Mouse (Mus musculus) mouse trophoblast stem cell (cell line): ENCODE measurements at regions not wholly inside any gene's neighbourhood (a gene's known extent, or its start where the extent isn't known, plus 50 kb on each side); places are given as distances from the start of the nearest gene placed in this dataset.

Experiments
- in situ Hi-C, 2 experiments: fragments of 300-500 bp; cut with MseI, MboI; formaldehyde crosslinking; loops; 2 replicates in 1 of 2; 3 replicates in 1 of 2; pipeline ENCODE4 v1.15.1; 2025

- in situ Hi-C loops: no loop called here
These were observed 212.6 kb downstream of the Pik3r1 start for GRCm38 (mm10) chr13:101555371-101555874.

- in situ Hi-C loops: no loop called here
These were observed 214.9 kb downstream of the Pik3r1 start for GRCm38 (mm10) chr13:101553131-101553549.

- in situ Hi-C loops: no loop called here
These were observed 215.6 kb downstream of the Pik3r1 start for GRCm38 (mm10) chr13:101552451-101552850.

- in situ Hi-C loops: no loop called here
These were observed 216.9 kb downstream of the Pik3r1 start for GRCm38 (mm10) chr13:101551068-101551467.

- in situ Hi-C loops: no loop called here
These were observed 217.5 kb downstream of the Pik3r1 start for GRCm38 (mm10) chr13:101550526-101550925.

GRCm38 (mm10) chr13:101547887-101548286 is 220.1 kb downstream of the Pik3r1 start:
- in situ Hi-C loops: no loop called here

GRCm38 (mm10) chr13:101547365-101547764 is 220.7 kb downstream of the Pik3r1 start:
- in situ Hi-C loops: no loop called here

GRCm38 (mm10) chr13:101545344-101546181 is 222.5 kb downstream of the Pik3r1 start:
- in situ Hi-C loops: no loop called here

GRCm38 (mm10) chr13:101540391-101541191 is 227.4 kb downstream of the Pik3r1 start:
- in situ Hi-C loops: no loop called here

- in situ Hi-C loops: no loop called here
These were observed 229.9 kb downstream of the Pik3r1 start for GRCm38 (mm10) chr13:101538110-101538509.

- in situ Hi-C loops: no loop called here
These were observed 232.0 kb downstream of the Pik3r1 start for GRCm38 (mm10) chr13:101536019-101536418.

- in situ Hi-C loops: no loop called here
These were observed 232.6 kb downstream of the Pik3r1 start for GRCm38 (mm10) chr13:101535331-101535866.

- in situ Hi-C loops: no loop called here
These were observed 233.5 kb downstream of the Pik3r1 start for GRCm38 (mm10) chr13:101534490-101534889.

GRCm38 (mm10) chr13:101532913-101533312 is 235.1 kb downstream of the Pik3r1 start:
- in situ Hi-C loops: no loop called here

- in situ Hi-C loops: no loop called here
These were observed 240.3 kb downstream of the Pik3r1 start for GRCm38 (mm10) chr13:101527691-101528090.

GRCm38 (mm10) chr13:101524781-101525180 is 243.2 kb downstream of the Pik3r1 start:
- in situ Hi-C loops: no loop called here

GRCm38 (mm10) chr13:101524223-101524622 is 243.8 kb downstream of the Pik3r1 start:
- in situ Hi-C loops: no loop called here

GRCm38 (mm10) chr13:101523492-101523891 is 244.5 kb downstream of the Pik3r1 start:
- in situ Hi-C loops: no loop called here

GRCm38 (mm10) chr13:101522597-101522996 is 245.4 kb downstream of the Pik3r1 start:
- in situ Hi-C loops: no loop called here

- in situ Hi-C loops: loop anchor here (5.0 kb wide), 2 partner anchors 179 to 184 kb away; no protein-coding TSS in a partner anchor
These were observed 254.7 kb downstream of the Pik3r1 start for GRCm38 (mm10) chr13:101513354-101513753.

- in situ Hi-C loops: loop anchor here (5.0 kb wide), 2 partner anchors 182 to 187 kb away; no protein-coding TSS in a partner anchor
These were observed 258.1 kb downstream of the Pik3r1 start for GRCm38 (mm10) chr13:101509946-101510345.

- in situ Hi-C loops: no loop called here
These were observed 259.7 kb downstream of the Pik3r1 start for GRCm38 (mm10) chr13:101508331-101508730.
